Mouse (Mus musculus): ENCODE measurements around the gene Slc7a14.

- TF ChIP-seq CTCF (IDR thresholded peaks at IDR 0.05; ENCODE audit: insufficient read depth, low read length), result no peak
- no peak for TF ChIP-seq POLR2A (IDR thresholded peaks at IDR 0.05; ENCODE audit: borderline replicate concordance, extremely low read depth, low read depth, low read length)
Observed at GRCm38 (mm10) chr3:31223551-31223950, 86.6 kb downstream of the Slc7a14 start.
